Mouse (Mus musculus) kidney, postnatal 25 days (tissue): Measurements from ENCODE around the gene Tmem269.

Source experiments
- DNase-seq, 2 experiments: peaks; one replicate each; pipeline ENCODE4 v3.0.0; 2021; ENCODE audit warnings: mixed read lengths in 2 of 2

Gene Tmem269

DNA sequence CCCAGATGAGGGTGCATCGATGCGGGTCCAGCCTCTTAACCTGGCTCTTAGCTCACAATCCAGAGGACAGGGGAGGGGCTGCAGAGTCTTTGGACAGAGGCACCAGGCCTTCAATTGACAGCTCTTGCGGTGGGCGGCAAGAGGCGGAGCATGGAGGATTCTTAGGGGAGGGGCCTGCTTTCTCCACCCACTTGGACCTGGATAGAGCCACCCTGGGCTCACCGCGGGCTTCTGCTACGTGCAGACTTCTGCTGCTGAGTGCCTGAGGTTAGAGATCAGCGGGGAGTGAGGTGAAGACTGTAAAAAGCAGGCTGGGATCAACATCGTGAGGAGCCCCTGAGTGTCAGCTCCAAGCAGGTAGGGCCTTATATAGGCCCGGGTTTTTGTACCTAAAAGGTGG is at the start of gene Tmem269:
Gene Tmem269 (minus strand): TSS at position 49 of the 400 bp plus-strand sequence.
- DNase-seq, result peak in 1 of 2 experiments; percentile 39

DNA sequence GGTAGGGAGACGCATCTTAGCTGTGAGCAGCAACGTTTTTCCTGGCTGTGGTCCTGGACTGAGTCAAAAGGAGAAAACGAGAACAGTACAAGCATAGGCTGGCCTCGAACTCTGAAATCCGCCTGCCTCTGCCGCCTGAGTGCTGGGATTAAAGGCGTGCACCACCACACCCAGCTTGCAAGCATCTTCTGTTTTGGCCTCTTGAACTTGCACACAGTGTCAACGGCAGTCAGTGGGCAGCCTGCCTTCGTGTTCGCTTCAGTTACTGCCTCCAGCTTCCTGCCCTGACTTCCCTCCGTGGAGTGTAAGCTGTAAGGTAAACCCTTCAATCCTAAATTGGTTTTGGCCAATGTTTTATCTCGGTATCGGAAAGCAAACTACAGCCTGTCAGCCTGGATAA is 48.6 kb upstream of the Tmem269 start:
- peak in 1 of 2 experiments; percentile 22 for DNase-seq

DNA sequence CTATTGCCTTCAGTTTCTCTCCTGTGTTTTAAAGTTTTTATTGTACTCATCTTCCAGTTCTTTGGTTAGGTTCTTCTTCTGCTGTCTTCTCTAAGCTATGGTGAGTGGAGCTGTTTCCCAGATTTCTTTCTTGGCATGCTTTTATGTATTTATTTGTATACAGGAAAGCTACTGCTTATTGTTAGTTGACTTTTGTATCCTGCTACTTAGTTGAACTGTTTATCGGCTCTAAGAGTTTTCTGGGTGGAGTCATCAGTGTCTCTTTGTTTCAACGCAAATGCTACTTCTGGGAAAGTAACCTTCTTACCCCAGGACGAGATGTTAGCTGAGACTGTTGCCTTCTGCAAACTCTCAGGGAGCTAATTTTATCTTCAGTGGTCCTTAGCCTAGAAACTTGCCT is 45.4 kb upstream of the Tmem269 start:
- DNase-seq, result no peak

DNA sequence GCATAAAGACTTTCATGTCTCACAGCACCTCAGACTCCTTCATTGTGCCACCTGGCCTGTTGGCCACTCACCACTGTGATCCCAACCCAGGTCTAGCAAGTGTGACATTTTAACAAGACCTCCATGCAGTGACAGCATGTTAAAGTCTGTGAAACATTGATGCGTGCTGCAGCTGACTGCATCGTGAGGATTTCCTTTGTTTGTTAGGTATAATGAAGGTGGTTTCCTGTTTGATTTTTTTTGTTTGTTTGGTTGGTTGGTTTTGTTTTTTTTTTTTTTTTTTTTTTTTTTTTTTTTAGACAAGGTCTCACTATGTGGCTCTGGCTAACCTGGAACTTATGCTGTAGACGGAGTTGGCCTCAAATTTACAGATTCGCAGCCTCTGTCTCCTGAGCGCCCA is 44.5 kb upstream of the Tmem269 start:
- DNase-seq, result peak in 1 of 2 experiments; percentile 24

DNA sequence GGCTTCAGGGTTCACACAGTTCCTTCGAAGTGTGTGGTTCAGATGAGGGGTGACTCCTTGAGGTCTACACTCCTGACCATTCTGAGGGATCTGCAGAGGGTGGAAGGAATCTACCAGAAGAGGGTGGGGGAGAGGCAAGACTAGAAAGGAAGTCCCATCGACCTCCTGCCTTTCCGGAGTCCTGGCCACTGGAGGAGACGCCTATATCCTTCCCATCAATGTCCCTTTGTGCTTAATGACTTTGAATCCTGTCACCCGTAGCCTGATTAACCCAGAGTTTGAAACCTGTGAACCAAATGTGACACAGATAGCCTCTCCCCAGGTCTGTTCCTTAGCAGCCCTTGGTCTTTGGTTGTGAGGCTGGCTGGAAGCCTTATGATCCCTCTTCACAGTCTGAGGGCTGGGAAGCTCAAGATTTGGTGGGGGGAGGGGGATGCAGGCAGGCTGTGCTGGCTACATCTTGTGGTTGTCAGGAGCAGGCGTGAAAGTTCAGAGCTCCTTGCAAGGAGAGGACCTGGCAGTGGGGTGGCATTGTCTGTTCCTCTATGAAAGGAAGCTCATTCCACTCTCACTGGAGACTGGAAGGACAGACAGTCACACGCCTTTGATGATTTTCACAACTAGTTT is 43.2 kb upstream of the Tmem269 start:
- DNase-seq, result peak in 1 of 2 experiments; percentile 43

DNA sequence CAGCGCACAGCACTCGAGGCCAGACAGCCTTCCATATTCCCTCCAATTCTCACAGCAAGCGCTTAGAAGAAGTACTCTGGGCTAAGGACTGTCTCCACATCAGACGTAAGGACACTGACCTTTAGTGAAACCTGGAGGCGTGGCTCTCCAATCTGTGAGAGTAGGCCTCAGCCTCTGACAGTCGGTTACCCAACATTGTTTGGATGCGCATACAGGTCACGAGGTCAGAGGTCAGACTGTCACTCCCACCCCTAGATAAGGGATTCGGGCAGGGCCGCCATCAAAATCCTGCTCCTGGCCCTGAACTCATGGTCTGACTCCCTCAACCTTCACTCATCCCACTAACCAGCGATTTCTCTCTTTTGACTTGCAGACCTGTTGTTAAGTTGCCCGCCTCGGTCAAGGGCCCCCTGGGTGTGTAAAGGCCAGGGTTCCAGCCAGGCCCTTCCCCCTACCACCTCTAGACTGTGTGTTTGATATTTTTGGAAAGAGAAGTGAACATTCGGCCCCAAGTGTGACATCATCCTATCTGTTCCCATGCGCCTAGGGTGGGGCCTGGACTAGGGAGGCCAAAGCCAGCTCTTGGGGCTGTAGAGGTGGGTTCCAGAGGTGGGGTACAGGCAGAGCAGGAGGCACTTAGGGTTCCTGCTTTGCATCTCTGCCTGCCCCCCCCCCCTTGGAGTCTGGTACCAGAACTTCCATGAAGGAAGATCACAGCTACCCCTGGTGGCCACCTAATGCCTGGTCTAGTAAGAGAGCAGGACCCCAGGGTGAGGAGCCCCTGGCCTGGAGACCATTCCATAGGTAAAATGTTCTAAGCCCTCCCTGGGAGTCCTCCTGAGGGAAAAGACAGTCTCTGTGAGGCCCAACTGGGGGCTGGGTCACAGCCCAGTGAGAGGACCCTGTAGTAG is 41.6 kb upstream of the Tmem269 start:
- no peak for DNase-seq

DNA sequence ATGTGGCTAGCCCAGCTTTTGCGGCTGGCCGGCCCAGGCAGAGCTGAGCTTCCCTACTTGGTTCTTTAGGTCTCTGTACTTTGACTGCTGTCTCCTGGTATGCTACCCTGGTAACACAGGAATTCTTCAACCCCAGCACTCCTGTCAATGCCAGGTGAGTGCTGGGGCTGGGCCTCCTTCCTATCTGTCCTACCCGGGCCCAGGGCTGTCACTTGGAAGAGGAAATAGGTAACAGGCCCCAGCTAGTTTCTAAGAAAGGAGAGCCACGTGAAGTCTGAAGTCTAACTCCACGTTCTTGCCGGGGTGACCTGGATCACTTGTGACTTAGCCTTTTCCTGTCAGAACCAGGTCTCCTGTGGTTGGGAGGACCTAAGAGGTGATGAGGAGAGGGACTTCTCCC is 39.1 kb upstream of the Tmem269 start:
- peak in 1 of 2 experiments; percentile 60 for DNase-seq

DNA sequence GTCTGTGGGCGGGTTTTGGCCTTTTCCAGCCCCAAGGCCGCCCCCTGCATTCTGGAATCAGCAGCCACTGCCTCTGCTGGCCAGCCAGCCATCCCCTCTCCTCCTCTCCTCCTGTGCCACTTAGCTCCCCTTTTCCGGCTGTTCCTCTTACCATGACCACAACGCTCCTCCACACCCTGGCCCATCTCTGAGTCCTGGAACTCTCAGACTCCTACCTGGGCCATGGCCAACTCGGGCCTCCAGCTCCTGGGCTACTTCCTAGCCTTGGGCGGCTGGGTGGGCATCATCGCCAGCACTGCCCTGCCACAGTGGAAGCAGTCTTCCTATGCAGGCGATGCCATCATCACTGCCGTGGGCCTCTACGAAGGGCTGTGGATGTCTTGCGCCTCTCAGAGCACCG is 37.3 kb upstream of the Tmem269 start, which contains the start of gene Cldn19:
Gene Cldn19 (plus strand): TSS at position 64 of the 400 bp plus-strand sequence.
- DNase-seq, result peak in 1 of 2 experiments; percentile 45

DNA sequence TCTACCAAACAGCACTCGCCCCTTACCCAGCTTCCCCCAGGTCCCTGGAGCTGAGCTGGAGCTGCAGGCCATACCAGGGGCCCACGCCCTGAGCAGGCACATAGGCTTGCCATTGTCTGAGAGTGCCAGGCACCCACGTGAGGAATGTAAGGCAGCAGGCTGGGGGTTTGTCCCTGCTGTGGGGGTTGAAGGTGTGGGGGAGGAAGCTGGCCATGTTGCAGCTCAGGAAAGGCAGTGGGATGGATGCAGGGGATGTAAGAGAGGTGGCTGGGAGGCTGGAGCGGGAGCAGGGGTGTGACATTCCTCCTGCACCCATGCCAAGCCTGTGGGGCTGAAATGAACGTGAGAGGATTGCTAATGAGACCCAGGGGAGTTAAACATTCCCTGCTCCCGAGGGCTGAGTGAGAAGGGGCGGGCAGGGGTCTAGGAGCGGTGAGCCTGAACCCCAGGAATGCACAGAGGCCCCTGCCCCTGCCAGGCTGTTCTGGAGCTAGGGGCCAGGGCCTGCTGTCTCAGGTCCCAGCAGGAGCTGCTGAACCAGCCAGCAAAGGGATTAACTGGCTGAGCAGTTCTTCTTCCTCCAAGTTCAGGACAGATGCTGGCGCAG is 36.1 kb upstream of the Tmem269 start:
- peak; percentile 54 to 86 for DNase-seq

DNA sequence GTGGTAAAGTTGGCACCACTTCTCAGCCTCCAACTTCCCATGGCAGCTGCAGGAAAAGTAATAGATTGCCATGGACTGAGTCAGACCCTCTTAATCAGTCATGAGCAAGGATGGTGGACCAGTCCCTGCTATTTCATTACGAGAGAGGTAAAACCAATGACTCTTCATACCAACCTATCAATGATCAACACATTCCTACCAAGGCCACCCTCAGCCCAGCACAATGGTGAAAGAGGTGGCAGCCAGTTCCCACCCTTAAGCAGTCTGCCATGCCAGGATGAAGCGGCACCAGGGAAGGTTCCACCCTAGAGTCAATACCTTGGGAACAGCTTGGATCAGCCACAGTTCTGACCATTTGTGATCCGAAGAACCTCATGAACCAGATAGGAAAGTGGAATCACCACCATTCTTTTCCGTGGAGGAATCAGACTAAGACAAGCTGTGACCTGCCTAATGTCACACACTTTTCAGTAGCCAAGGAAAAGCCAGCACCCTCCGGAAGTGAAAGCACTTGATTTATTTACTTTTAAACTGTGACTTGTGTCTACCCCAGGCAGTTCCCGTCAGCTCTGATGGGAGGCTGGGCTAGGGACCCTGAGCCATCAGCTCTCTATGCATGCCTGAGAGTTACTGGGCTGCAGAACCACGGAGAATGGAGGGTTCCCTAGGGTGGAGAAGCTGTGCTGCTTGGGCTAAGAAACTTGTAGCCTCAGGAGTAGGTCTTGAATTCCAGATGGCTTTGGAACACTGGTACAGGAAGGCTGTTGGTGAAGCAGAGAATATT is 34.2 kb upstream of the Tmem269 start:
- peak in 1 of 2 experiments; percentile 66 for DNase-seq

DNA sequence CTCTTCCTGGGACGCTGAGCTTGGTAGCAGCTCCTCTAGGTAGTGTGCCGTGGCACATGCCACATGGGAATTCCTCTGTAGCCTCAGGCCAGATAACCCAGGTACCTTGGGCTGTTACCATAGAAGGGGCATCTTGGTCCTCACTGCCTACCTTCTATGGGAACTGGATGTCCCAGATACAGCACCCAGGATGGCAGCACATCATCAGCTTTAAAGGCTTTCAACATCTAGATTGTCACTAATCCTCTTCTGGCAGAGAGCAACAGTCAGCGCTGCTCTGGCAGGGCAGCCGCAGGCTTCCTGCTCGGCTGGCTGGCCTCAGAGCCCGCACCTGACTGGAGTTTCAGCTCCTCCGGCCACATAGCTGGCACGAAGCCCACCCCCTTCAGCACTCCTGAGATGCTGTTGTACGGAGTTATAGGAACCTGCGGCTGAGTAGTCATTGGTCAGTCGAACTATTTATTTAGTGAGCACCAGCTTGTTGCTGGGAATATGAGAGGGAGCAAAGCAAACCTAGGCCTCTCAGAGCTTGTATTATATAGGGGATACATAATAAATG is 30.5 kb upstream of the Tmem269 start:
- peak; percentile 50 to 72 for DNase-seq

DNA sequence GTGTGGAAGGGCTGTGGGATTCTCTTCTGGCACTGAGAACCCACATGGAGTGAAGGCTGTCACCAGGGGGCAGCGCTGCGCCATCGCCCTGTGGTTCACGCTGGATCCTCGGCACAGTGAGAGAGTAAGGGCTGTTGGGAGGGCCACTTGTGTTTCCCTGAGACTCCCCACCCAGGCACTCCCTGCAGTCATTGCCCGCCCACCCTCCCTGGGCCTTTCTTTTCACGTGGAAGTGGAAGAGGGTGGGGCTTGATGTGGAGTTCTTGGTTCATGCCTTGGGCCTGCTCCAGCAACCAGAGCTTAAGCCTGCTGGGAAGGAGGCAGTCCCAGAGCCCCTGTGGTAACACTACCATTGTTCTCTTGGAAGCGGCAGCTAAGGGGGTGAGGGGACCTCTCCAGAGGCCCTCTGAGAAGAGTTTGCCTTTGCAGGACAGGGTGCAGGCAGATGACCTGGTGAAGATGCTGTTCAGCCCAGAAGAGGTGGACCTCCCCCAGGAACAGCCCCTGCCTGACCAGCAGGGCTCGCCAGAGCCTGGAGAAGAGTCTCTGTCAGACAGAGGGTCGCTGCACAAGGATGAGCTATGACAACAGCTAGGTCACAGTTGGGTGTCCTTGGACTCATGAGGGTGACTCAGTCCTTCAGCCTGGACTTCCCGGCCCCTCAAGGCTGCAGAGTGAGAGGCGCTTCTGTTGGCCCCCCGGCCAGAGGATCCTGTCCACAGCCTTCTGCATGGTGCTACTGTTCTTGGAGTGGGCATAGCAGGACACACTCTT is 29.6 kb upstream of the Tmem269 start:
- peak; percentile 85 to 88 for DNase-seq

DNA sequence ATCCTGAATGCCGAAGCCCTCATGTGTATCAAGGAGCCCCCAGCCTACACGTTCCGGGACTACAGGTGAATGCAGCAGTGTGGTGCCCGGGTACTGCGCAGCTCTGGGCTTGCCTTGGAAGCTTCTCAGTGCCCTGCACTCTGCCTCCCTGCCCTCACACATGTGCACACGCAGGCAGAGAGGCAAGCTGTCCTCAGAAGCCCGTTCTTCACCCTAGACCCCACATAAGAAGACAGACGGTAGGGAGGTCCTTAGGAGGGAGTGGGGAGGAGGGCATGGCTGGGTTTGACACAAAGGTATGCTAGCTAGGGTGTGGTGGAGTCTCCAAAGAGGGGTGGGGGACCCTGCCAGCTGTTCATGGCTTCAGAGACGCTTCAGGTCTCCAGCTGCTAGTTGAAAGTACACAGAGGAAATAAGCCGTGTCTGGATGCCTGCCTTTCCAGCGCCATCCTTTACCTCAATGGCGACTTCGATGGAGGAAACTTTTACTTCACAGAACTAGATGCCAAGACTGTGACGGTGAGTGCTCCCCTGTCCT is 28.7 kb upstream of the Tmem269 start:
- no peak for DNase-seq

DNA sequence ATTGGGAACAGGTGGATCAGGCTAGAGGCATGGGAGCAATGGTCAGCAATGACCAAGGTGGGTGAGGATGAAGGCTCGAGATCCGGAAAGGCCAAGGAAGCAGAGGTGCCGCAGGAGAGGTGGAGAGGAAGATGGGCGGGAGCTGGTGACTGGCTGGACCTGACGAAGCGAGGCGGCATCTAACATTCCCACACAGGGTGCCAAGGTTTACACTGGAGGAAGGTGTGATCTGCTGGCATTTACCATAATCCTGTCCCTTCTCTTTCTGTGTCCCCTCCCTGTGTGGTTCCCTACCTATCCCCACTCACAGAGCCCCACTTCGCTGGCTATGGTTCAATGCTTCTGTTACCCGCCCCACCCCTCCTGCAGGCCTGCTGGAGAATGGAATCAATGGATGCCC is 27.9 kb upstream of the Tmem269 start:
- no peak for DNase-seq

DNA sequence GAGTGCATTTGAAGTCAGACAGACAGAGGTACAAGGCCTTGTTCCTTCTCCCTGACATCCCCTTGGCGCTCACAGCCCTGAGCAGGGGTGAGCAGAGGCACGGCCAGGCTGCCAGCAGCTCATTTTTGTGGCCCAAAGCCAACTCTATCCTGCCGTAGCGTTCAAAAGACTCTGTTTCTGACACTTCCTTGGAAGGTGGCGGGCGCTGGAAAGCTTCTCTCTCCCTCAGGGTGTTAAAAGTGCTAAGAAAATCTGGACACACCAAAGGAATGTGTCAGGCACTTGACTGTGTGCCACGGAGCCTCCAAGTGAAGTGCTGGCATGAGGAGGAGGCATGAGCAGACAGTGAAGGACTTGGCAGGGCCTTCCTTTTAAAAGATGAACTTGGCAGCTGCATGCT is 27.5 kb upstream of the Tmem269 start:
- peak; percentile 29 to 51 for DNase-seq

DNA sequence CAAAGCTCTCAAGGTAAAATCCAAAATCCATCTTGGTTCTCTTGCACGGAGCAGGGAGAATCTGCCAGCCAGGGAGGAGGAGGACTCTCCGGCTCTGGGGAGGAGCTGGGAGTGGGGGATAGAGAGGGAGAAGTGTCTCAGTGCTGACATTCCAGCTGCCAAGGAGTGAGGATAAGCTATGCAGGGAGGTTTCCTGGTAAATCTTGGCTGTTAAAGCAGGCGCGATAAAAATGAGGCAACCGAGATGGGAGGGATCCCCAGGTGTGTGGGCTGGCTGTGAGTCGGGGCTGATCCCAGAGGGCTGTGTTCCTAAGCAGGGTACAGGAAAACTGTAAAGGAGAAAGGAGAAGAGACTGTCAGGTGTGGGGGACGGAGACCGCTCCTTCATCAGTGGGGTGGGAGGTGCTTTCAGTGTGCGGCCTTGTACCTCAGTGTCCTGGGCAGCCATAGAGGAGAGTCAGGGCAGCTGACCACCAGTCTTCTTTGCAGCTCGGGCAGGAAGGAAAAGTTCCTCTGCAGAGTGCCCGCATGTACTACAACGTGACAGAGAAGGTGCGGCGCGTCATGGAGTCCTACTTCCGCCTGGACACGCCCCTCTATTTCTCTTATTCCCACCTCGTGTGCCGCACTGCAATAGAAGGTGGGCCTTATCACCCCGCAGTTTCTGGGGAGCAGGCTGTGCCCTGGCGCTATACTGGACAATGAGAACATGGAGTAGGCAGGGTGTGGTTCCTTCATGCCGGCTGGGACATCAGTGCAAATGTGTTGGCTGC is 26.6 kb upstream of the Tmem269 start:
- no peak for DNase-seq

DNA sequence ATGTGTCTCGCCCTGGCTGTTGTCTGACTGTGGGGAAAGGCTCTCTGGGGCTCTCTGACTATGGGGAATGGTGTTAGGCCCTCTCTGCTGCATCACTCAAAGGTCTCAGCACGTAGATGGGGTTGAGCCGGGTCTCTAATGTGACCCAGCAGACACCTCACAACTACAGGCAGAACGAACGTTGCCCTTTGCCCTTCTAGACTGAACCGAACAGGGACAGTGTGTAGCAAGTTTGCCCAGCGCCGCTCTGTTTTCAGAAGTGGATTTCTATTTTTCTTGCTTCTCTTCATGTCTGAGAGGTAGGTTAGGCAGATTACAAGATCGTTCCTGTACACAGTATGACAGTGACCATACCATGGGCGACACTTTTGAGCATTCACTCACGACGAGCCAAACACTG is 24.6 kb upstream of the Tmem269 start:
- DNase-seq, result peak in 1 of 2 experiments; percentile 42

DNA sequence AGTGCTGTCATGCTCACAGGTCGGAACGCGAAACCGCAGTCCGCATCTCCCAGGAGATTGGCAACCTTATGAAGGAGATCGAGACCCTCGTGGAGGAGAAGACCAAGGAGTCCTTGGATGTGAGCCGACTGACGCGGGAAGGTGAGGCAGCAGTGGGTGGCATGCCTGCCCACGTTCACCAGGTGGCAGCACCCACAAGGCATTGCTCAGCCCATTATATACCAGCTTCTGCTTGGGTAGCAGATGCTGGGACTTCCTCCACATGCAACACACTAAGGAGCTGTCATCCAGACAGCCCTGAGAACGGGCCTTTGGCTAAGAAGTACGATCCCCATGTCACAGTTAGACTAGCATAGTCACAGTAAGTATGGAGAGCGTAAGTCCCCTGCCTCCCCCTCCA is 23.6 kb upstream of the Tmem269 start:
- peak; percentile 51 to 52 for DNase-seq

DNA sequence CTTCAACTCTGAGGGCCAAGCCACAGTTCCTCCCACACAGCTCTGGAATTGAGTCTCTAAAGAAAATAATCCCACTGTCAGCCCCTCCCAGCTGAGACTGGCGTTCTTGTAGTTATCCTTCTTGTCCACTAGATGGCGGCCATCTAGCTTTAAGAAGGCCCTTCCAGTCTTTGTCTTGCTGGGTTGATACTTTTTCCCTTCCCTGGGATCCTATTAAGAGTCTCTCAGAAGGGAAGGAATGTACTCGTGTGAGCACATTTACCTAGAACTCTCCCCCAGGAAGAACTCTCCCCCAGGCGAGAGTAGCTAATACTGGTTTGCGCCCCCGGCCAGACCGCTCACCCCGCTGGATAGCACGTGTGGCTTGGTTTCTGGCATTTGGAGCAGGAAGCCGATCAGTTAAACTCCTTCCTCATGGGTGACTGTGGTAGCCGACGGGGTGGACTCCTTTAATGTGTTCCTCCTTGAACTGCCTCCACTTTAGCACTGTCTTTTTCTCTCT is 21.2 kb upstream of the Tmem269 start:
- peak in 1 of 2 experiments; percentile 48 for DNase-seq

DNA sequence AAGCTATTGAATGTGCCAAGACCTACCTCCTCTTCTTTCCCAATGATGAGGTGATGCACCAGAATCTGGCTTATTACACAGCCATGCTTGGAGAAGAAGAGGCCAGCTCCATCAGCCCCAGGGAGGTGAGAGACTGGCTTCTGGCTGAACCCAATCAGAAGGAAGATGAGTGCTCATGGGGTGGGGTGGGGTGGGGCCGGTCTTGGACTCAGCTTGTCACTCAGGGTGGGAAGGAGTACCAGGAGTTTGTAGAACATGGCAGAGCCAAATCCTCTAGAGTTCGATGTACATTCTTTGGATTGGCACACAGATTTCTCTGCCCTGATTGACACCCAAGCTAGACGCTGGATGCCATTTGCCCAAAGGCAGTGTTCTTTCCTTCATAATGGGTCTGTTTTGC is 20.6 kb upstream of the Tmem269 start:
- DNase-seq, result no peak
